Mouse (Mus musculus) bone marrow macrophage, adult 2 months (primary cell): ENCODE results near the gene Ank3. TPM values are rescaled to one million over a fixed set of nuclear protein-coding genes. Genes with fewer than 3 reads are reported as not detected.

Experiments
- H3K27ac ChIP-seq: 2 replicates; pipeline ENCODE4 v1.5.1; 2012; ENCODE audit warnings: low read depth, low read length; ENCODE audit not compliant: insufficient read depth
- H3K4me1 ChIP-seq: 2 replicates; pipeline ENCODE4 v1.6.1; 2012; ENCODE audit warnings: low read length; ENCODE audit not compliant: control insufficient read depth, insufficient read depth
- H3K4me3 ChIP-seq: 2 replicates; pipeline ENCODE4 v1.5.1; 2012; ENCODE audit warnings: mild to moderate bottlenecking, low read length, moderate library complexity; ENCODE audit not compliant: insufficient read depth
- CTCF ChIP-seq: IDR thresholded peaks from 2 replicates; pipeline ENCODE4 v1.5.1; 2012; ENCODE audit warnings: low read depth, mild to moderate bottlenecking, low read length, moderate library complexity
- POLR2A ChIP-seq: IDR thresholded peaks from 2 replicates; pipeline ENCODE4 v1.6.1; 2012; ENCODE audit warnings: mild to moderate bottlenecking, low read depth, low read length, borderline replicate concordance
- polyA plus RNA-seq: library from polyadenylated mRNA; stranded (reverse); fragments of >200 nt; gene quantifications from 2 replicates; pipeline ENCODE4 v1.2.4, GENCODE M21; 2012; ENCODE audit not compliant: missing spikeins, insufficient read depth, insufficient read length

The Ank3 gene
- polyA plus RNA-seq, 1 experiment, result 1.5 TPM

DNA sequence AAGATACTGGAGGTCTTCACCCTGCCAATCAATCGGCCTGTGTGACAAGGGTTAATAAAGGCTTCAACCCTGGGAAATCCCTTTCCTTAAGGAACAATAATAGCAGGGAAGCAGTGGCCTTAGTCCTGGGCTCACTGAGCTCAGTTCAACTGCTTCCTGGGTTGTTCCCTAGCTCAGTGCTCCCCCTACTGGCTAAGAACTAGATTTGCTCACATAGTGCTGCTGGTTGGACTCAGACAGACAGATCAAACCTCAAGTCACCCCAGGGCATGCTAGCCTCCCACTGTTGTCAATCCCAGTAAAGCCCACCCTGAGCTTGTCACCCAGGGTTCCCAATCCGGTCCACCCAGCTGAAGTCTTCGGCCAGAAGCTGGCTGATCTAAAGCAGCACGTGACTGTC lies 447.2 kb downstream of the Ank3 start:
- no peak overlapping the region for H3K4me3 ChIP-seq
- no peak overlapping the region for H3K27ac ChIP-seq
- no peaks in the 10 kb centered on the region for H3K4me1 ChIP-seq
- TF ChIP-seq CTCF (0 out of 2 replicates have a peak, but pooled peaks have one; percentile 12), POLR2A (no peak)

DNA sequence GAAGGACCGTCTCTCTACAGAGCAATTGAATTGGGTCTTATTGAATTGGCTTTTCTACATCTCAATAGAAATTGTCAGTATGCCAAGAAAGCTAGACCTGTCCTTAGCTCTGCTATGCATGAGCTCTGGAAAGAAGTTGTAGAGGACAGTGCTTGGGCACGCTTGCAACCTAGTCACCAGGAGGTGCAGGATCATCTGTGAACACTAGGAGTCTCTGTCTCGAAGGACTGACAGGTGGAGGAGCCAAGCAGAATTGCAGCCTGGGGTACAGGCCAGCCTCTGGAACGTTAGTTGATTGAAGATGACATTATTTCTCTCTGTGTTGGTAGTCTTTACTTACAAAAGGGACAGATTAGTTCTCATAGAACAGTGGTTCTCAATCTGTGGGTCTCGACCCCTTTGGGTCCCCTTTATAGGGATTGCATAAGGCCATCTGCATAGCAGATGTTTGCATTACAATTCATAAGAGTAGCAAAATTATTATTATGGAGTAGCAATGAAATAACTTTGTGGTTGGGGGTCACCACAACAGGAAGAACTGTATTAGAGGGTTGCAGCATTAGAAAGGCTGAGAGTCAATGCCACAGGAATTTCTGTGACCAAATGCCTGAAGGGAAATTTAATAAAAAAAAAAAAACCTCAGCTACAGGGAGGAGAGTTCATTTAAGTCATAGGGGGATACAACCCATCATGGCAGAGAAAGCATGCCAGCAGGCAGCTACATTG lies 454.0 kb downstream of the Ank3 start:
- H3K4me1 ChIP-seq, result no peaks in the 10 kb centered on the region
- TF ChIP-seq CTCF (no peak), POLR2A (no peak)
- H3K27ac ChIP-seq, result no peak overlapping the region
- no peak overlapping the region for H3K4me3 ChIP-seq

DNA sequence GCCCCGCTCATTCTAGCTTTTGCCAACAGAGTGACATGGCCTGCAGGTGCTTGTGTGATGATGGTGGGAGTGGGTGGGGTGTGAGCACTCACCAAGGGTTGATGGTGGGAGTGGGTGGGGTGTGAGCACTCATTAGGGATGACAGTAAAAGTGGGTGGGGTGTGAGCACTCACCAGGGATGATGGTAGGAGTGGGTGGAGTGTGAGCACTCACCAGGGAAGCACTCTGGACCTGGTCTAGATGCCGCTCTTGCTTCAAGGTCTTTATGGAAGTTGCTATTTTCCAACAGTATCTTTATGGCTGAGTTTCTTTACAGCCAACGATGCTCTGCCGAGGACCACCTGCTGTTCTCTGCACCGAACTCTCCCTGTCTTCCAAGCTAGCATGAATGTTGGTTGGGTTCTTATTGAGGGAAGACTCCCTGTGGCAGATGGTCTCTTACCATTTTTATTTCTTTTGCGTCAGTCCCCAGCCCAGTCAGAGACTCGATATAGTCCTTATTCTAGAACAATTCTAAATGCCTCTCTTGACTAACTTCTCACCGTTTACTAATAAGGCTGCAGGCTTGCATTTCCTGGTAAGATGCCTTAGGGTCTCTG lies 456.1 kb downstream of the Ank3 start:
- no peaks in the 10 kb centered on the region for H3K4me1 ChIP-seq
- H3K4me3 ChIP-seq, result no peak overlapping the region
- no peak overlapping the region for H3K27ac ChIP-seq
- TF ChIP-seq CTCF, result no peak
- no peak for TF ChIP-seq POLR2A

DNA sequence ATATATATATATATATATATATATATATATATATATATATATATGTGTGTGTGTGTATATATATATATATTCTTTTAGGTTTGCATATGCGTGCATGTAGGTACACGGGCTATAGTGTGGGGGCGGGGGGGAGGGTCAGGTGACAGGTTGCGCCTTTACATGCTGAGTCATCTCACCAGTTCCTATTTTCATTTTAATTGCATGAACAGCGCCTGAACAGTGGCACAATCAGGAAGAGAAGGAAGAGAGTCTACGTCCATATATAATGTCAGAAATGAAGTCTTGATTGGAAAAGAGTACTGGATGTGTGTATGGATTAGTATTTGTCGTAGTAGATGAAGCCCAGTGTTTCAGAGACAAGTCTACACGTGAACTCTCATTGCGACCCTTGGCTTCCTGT lies 459.4 kb downstream of the Ank3 start:
- no peak for TF ChIP-seq CTCF
- TF ChIP-seq POLR2A, result no peak
- H3K4me1 ChIP-seq, result no peaks in the 10 kb centered on the region
- H3K27ac ChIP-seq, result no peak overlapping the region
- no peak overlapping the region for H3K4me3 ChIP-seq

DNA sequence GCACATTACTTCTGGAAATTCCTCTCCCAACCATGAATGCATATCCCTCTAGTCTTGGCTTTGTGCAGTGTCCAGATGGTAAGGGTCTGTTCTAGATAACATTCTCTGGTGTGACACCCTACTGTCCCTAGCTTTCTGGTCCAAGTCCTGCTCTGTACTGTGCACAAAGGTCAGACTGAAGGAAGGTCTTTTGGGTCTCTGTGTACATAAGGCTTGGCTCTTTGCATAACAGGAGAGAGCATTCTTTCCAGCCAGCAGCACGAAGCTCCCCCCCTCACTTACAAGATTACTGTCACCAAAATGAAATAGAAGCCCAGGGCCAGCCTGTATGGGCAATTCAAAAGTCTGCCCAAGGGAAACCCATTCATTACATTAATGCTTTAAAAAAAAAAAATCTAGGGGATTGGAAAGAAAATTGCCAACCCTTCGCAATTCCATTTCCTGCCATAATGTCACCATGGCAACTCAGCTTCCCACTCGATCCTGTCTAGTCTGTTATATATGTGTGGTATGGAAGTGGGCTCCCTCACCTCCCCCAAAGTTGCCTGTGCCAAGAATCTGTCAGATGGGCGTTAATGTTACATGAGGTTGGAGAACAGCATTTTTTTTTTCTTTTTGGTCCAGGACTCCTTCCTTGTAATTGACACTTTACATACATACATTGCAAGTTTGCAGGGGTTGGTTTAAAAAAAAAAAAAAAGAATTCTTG lies 460.5 kb downstream of the Ank3 start:
- H3K27ac ChIP-seq, result no peak overlapping the region
- TF ChIP-seq POLR2A, result no peak
- no peak for TF ChIP-seq CTCF
- no peaks in the 10 kb centered on the region for H3K4me1 ChIP-seq
- H3K4me3 ChIP-seq, result no peak overlapping the region

DNA sequence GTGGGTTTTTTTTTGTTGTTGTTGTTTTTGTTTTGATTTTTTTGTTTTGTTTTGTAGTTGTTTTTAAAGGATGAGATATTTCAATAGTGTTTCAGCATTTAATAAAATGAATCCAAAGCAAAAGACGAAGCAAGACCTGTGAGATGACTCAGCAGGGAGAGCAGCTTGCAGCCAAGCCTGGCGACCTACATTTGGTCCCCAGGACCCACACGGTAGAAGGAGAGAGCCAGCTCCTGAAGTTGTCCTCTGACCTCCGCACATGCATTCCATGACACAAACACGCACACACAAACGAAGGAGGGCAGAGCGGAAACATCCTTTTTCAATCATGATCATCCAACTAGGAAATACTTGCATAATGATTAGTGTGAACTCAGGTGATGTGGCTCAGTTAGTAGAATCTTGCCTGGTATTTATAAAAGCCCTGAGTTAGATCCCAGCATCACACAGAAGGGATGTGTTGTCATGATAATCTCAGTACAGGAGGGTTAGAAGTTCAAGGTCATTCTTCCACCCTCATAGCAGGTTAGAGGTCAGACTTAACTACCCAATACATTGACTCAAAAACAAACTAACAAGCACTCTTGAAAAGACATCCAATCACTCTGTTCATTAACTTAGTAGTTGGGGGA lies 461.4 kb downstream of the Ank3 start:
- Histone ChIP-seq H3K4me1 (no peaks in the 10 kb centered on the region), H3K27ac (no peak overlapping the region), H3K4me3 (no peak overlapping the region)
- TF ChIP-seq POLR2A (no peak), CTCF (no peak)

- no peak overlapping the region for H3K4me3 ChIP-seq
- no peaks in the 10 kb centered on the region for H3K4me1 ChIP-seq
- H3K27ac ChIP-seq, result no peak overlapping the region
- no peak for TF ChIP-seq CTCF
- TF ChIP-seq POLR2A, result no peak
Observed at GRCm38 (mm10) chr10:69862829-69863228, 464.3 kb downstream of the Ank3 start.

DNA sequence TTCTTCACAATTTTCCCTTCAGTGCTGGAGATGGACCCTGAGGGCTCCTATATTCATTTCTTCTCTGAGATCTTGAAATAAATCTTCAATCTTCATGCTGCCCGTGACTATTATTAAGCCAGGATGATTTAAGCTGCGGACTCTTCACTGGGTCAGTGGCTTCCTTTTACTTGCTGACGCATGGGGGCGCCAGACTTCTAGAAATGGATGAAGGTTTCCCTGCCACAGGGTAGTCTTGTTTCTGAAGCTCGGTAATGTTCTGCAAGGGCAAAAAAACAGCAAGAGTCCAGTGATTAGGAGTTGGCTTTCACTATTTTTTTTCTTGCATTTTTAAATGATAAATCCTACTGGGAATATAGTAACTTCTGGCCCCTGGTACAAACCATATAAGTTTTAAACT lies 471.8 kb downstream of the Ank3 start:
- H3K4me1 ChIP-seq, result no peaks in the 10 kb centered on the region
- TF ChIP-seq CTCF (peak; percentile 51), POLR2A (no peak)
- no peak overlapping the region for H3K4me3 ChIP-seq
- no peak overlapping the region for H3K27ac ChIP-seq

DNA sequence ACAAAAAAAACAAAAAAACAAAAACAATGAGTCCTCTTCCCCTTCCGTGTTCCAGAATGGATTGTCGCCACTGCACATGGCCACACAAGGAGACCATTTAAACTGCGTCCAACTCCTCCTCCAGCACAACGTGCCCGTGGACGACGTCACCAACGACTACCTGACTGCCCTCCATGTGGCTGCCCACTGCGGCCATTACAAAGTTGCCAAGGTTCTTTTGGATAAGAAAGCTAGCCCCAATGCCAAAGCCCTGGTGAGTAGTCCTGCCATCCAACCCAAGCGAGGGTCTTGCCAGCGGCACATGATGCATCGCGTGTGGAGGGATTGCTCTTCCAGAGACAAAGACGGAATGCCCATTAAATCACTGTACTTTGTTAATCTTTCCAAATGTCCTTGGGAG lies 472.4 kb downstream of the Ank3 start:
- Histone ChIP-seq H3K4me3 (no peak overlapping the region), H3K4me1 (no peaks in the 10 kb centered on the region), H3K27ac (no peak overlapping the region)
- TF ChIP-seq POLR2A, result no peak
- TF ChIP-seq CTCF, result no peak
